Mouse (Mus musculus): ENCODE measurements around the gene Xylt1. TPM values are rescaled to one million over a fixed set of nuclear protein-coding genes. Genes with fewer than 3 reads are reported as not detected.

Xylt1 gene
- polyA plus RNA-seq, 1 experiment from 2014 or later = 1.6 TPM

GRCm38 (mm10) chr7:117389048-117389447 is 8.3 kb downstream of the Xylt1 start:
- Histone ChIP-seq H3K27me3 (replicated peaks; ENCODE audit: control insufficient read depth, insufficient read depth, low read length) (no peaks in the 10 kb centered on the region), H3K27ac (ENCODE audit: low read depth) (no peak overlapping the region), H3K9ac (ENCODE audit: low read length) (no peak overlapping the region), H3K4me3 (ENCODE audit: low read depth, low read length) (no peak overlapping the region), H3K4me1 (replicated peaks; ENCODE audit: control insufficient read depth, insufficient read depth, low read length) (0 out of 2 replicates have a peak, but pooled peaks cover 5% of the 10 kb centered on the region), H3K9me3 (ENCODE audit: control insufficient read depth, low read length) (no peaks in the 10 kb centered on the region), H3K4me2 (ENCODE audit: low read length) (no peak overlapping the region), H3K36me3 (ENCODE audit: control insufficient read depth, insufficient read depth, low read length) (no peaks in the 10 kb centered on the region)
- DNase-seq (ENCODE audit: low spot score) = no peak
- 85% methylated on average over 3 of the region's 3 CpGs for WGBS
- no peak for ATAC-seq (replicated peaks; ENCODE audit: low FRiP score, low TSS enrichment, low read depth)

DNA sequence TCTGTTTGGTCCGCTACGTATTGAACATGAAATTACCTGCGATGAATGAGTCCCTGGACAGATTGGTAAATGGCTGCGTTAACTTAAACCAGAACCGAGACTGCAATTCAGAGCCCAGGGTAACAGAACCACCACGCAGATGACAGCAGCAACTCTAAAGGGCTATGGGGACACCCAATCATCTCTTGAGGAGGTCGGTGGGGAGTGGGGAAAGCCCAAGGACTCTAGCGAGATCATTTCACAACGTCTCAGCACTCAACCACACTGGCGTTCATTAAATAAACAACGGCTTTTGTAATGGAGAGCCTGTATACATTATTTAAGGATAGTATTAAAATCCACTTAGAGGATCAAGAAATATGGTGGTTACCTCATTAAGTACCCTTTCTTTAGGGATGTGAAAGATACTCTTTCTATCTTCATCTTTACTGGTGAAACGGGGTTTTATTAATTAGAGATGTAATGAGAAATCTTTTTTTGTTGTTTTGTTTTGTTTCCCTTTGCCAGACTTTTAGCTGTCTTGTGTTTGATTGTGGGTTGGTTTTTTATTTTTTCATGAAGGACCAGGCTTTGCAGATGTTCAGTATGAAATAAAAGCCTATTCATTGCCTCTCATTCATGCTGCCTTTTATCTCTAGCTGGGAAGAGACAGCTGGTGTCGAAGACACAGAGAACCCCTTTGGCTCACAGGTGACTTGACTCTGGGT is 12.2 kb downstream of the Xylt1 start:
- ATAC-seq (replicated peaks; ENCODE audit: low FRiP score, low TSS enrichment, low read depth) (no peak), DNase-seq (ENCODE audit: low spot score) (no peak)
- 64% methylated on average over 13 of the region's 13 CpGs for WGBS
- H3K4me2 ChIP-seq (ENCODE audit: low read length) = no peak overlapping the region
- H3K27ac ChIP-seq (ENCODE audit: low read depth) = no peak overlapping the region
- no peak overlapping the region for H3K9ac ChIP-seq (ENCODE audit: low read length)
- H3K4me3 ChIP-seq (ENCODE audit: low read depth, low read length) = no peak overlapping the region
- H3K27me3 ChIP-seq (replicated peaks; ENCODE audit: control insufficient read depth, insufficient read depth, low read length) = no peaks in the 10 kb centered on the region
- H3K36me3 ChIP-seq (ENCODE audit: control insufficient read depth, insufficient read depth, low read length) = no peaks in the 10 kb centered on the region
- H3K4me1 ChIP-seq (replicated peaks; ENCODE audit: control insufficient read depth, insufficient read depth, low read length) = 0 out of 2 replicates have a peak, but pooled peaks cover 5% of the 10 kb centered on the region
- H3K9me3 ChIP-seq (ENCODE audit: control insufficient read depth, low read length) = no peaks in the 10 kb centered on the region

DNA sequence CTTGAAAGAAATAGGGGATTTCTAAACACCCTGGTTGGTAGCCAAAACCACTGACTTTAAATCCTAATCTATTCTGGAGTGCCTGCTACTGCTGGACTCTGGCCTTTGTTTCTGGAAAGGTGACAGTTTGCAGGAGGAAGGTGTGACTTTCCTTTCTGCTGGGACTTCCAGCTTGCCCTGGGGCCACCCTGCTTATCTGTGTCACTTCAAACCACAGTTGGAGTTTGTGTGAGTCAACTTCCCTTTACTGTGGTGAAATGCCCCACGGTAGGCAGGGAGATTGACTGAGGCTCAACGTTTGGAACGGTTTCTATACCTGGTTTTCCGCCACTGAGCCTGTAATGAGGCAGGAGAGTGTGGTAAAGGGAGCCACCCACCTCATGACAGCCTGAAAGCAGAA is 13.2 kb downstream of the Xylt1 start:
- Histone ChIP-seq H3K9me3 (ENCODE audit: control insufficient read depth, low read length) (no peaks in the 10 kb centered on the region), H3K27ac (ENCODE audit: low read depth) (no peak overlapping the region), H3K4me2 (ENCODE audit: low read length) (no peak overlapping the region), H3K4me1 (replicated peaks; ENCODE audit: control insufficient read depth, insufficient read depth, low read length) (0 out of 2 replicates have a peak, but pooled peaks cover 5% of the 10 kb centered on the region), H3K9ac (ENCODE audit: low read length) (no peak overlapping the region), H3K27me3 (replicated peaks; ENCODE audit: control insufficient read depth, insufficient read depth, low read length) (no peaks in the 10 kb centered on the region), H3K36me3 (ENCODE audit: control insufficient read depth, insufficient read depth, low read length) (no peaks in the 10 kb centered on the region), H3K4me3 (ENCODE audit: low read depth, low read length) (no peak overlapping the region)
- DNase-seq (ENCODE audit: low spot score) = no peak
- no peak for ATAC-seq (replicated peaks; ENCODE audit: low FRiP score, low TSS enrichment, low read depth)
- WGBS = 64% methylated on average over 4 of the region's 4 CpGs

DNA sequence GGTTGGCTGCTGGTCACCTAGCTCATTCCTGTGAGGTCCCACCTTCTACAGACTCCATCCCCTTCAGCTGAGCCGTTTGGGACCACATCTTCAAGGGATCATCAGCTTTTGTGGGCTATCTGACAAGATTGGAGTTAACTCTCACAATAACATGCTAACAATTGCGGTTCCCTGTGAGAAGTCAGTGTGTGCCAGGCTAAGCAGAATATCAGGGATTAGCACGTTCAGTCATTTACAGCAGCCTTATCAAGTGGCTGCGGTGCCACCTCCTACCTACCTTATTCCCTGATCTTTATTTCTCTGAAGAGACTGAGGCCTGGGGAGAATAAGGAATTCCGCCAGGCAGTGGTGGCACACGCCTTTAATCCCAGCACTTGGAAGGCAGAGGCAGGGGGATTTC is 13.6 kb downstream of the Xylt1 start:
- DNase-seq (ENCODE audit: low spot score) (no peak), ATAC-seq (replicated peaks; ENCODE audit: low FRiP score, low TSS enrichment, low read depth) (no peak)
- WGBS = 81% methylated on average over 6 of the region's 6 CpGs

DNA sequence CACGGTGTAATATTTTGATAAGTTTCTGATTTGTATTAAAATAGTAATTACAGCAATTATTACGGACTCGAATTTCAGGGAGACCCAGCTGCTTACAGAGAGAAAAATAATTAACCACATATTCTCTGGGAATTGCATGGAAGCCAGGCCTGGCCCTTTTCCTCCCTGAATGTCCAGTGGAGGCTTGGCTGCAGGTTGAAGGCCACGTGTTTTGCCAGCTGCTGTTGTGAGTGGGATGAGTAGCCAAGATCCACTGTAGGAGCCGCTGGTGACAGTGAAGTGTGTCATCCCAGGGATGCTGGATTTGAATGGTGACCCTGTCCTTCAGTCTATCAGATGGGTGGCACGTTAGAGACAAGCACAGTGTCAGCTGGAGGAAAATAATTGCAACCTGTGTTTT is 14.7 kb downstream of the Xylt1 start:
- Histone ChIP-seq H3K9ac (ENCODE audit: low read length) (no peak overlapping the region), H3K36me3 (ENCODE audit: control insufficient read depth, insufficient read depth, low read length) (no peaks in the 10 kb centered on the region), H3K4me1 (replicated peaks; ENCODE audit: control insufficient read depth, insufficient read depth, low read length) (0 out of 2 replicates have a peak, but pooled peaks cover 5% of the 10 kb centered on the region), H3K4me3 (ENCODE audit: low read depth, low read length) (no peak overlapping the region), H3K9me3 (ENCODE audit: control insufficient read depth, low read length) (no peaks in the 10 kb centered on the region), H3K27ac (ENCODE audit: low read depth) (no peak overlapping the region), H3K4me2 (ENCODE audit: low read length) (no peak overlapping the region), H3K27me3 (replicated peaks; ENCODE audit: control insufficient read depth, insufficient read depth, low read length) (no peaks in the 10 kb centered on the region)
- ATAC-seq (replicated peaks; ENCODE audit: low FRiP score, low TSS enrichment, low read depth) (no peak), DNase-seq (ENCODE audit: low spot score) (no peak)
- WGBS = 85% methylated on average over 6 of the region's 6 CpGs

More for the DNA sequence above, 13.6 kb downstream of the Xylt1 start:
- H3K27ac ChIP-seq (ENCODE audit: low read depth) = no peak overlapping the region
- no peak overlapping the region for H3K4me2 ChIP-seq (ENCODE audit: low read length)
- no peak overlapping the region for H3K9ac ChIP-seq (ENCODE audit: low read length)
- no peak overlapping the region for H3K4me3 ChIP-seq (ENCODE audit: low read depth, low read length)
- H3K36me3 ChIP-seq (ENCODE audit: control insufficient read depth, insufficient read depth, low read length) = no peaks in the 10 kb centered on the region
- no peaks in the 10 kb centered on the region for H3K9me3 ChIP-seq (ENCODE audit: control insufficient read depth, low read length)
- 0 out of 2 replicates have a peak, but pooled peaks cover 5% of the 10 kb centered on the region for H3K4me1 ChIP-seq (replicated peaks; ENCODE audit: control insufficient read depth, insufficient read depth, low read length)
- no peaks in the 10 kb centered on the region for H3K27me3 ChIP-seq (replicated peaks; ENCODE audit: control insufficient read depth, insufficient read depth, low read length)

GRCm38 (mm10) chr7:117397877-117398276 is 17.1 kb downstream of the Xylt1 start:
- WGBS = 95% methylated on average over 6 of the region's 6 CpGs

DNA sequence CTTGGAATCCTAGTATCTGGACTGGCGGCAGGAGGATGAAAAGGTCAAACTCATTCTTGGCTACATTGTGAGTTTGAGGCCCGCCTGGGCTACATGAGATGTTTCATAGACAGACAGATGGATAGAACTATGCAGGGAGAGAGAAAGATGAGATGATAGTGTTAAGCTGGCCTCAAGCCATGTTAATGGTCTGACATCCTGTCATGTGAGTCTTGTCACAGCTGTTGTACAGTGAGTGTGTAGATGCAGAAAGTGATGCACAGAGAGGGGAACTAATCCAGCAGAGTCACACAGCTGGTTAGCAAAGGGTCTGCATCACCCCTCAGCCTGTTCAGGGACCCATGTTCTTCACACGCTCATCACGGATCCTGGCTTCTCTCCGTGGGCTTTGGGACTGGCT is 19.2 kb downstream of the Xylt1 start:
- 83% methylated on average over 5 of the region's 5 CpGs for WGBS
- Histone ChIP-seq H3K9me3 (ENCODE audit: control insufficient read depth, low read length) (no peaks in the 10 kb centered on the region), H3K4me1 (replicated peaks; ENCODE audit: control insufficient read depth, insufficient read depth, low read length) (peaks cover 3% of the 10 kb centered on the region; the same call in 1 of the 2 replicates), H3K27me3 (replicated peaks; ENCODE audit: control insufficient read depth, insufficient read depth, low read length) (no peaks in the 10 kb centered on the region), H3K36me3 (ENCODE audit: control insufficient read depth, insufficient read depth, low read length) (no peaks in the 10 kb centered on the region), H3K4me3 (ENCODE audit: low read depth, low read length) (no peak overlapping the region), H3K4me2 (ENCODE audit: low read length) (no peak overlapping the region), H3K27ac (ENCODE audit: low read depth) (no peak overlapping the region), H3K9ac (ENCODE audit: low read length) (no peak overlapping the region)
- DNase-seq (ENCODE audit: low spot score) = no peak
- no peak for ATAC-seq (replicated peaks; ENCODE audit: low FRiP score, low TSS enrichment, low read depth)

More at GRCm38 (mm10) chr7:117397877-117398276, 17.1 kb downstream of the Xylt1 start:
- Histone ChIP-seq H3K9ac (ENCODE audit: low read length) (no peak overlapping the region), H3K27ac (ENCODE audit: low read depth) (no peak overlapping the region), H3K4me1 (replicated peaks; ENCODE audit: control insufficient read depth, insufficient read depth, low read length) (peaks cover 8% of the 10 kb centered on the region; the same call in 1 of the 2 replicates), H3K4me2 (ENCODE audit: low read length) (no peak overlapping the region), H3K4me3 (ENCODE audit: low read depth, low read length) (no peak overlapping the region), H3K9me3 (ENCODE audit: control insufficient read depth, low read length) (no peaks in the 10 kb centered on the region), H3K27me3 (replicated peaks; ENCODE audit: control insufficient read depth, insufficient read depth, low read length) (no peaks in the 10 kb centered on the region), H3K36me3 (ENCODE audit: control insufficient read depth, insufficient read depth, low read length) (no peaks in the 10 kb centered on the region)
- DNase-seq (ENCODE audit: low spot score) (no peak), ATAC-seq (replicated peaks; ENCODE audit: low FRiP score, low TSS enrichment, low read depth) (no peak)

GRCm38 (mm10) chr7:117401581-117401980 is 20.8 kb downstream of the Xylt1 start:
- Histone ChIP-seq H3K36me3 (ENCODE audit: control insufficient read depth, insufficient read depth, low read length) (no peaks in the 10 kb centered on the region), H3K27ac (ENCODE audit: low read depth) (no peak overlapping the region), H3K4me3 (ENCODE audit: low read depth, low read length) (no peak overlapping the region), H3K4me2 (ENCODE audit: low read length) (no peak overlapping the region), H3K4me1 (replicated peaks; ENCODE audit: control insufficient read depth, insufficient read depth, low read length) (peaks cover 3% of the 10 kb centered on the region; the same call in 1 of the 2 replicates), H3K9ac (ENCODE audit: low read length) (no peak overlapping the region), H3K27me3 (replicated peaks; ENCODE audit: control insufficient read depth, insufficient read depth, low read length) (no peaks in the 10 kb centered on the region), H3K9me3 (ENCODE audit: control insufficient read depth, low read length) (no peaks in the 10 kb centered on the region)
- 77% methylated on average over 4 of the region's 4 CpGs for WGBS
- ATAC-seq (replicated peaks; ENCODE audit: low FRiP score, low TSS enrichment, low read depth) (no peak), DNase-seq (ENCODE audit: low spot score) (no peak)

DNA sequence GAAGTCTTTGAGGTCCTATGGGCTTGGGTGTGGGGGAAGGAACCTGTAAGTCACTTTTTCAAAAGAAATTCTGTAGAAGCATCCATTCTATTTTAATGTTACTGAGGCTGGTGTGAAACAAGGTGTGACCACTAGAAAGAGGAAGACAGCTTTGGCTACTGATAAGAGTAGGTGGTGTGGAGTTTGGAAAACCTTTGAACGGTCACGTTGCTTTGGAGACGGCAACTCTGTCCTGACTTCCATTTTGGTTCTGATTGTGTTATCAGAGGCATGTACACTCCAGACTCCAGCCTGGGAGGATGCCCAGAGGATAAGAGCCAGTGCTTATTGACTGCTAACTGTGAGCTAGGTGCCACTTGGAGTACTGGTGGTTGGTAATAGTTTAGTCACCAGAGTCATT is 25.6 kb downstream of the Xylt1 start:
- Histone ChIP-seq H3K9ac (ENCODE audit: low read length) (no peak overlapping the region), H3K27ac (ENCODE audit: low read depth) (no peak overlapping the region), H3K4me2 (ENCODE audit: low read length) (no peak overlapping the region), H3K27me3 (replicated peaks; ENCODE audit: control insufficient read depth, insufficient read depth, low read length) (no peaks in the 10 kb centered on the region), H3K4me3 (ENCODE audit: low read depth, low read length) (no peak overlapping the region), H3K9me3 (ENCODE audit: control insufficient read depth, low read length) (no peaks in the 10 kb centered on the region), H3K36me3 (ENCODE audit: control insufficient read depth, insufficient read depth, low read length) (no peaks in the 10 kb centered on the region), H3K4me1 (replicated peaks; ENCODE audit: control insufficient read depth, insufficient read depth, low read length) (0 out of 2 replicates have a peak, but pooled peaks cover 3% of the 10 kb centered on the region)
- ATAC-seq (replicated peaks; ENCODE audit: low FRiP score, low TSS enrichment, low read depth) (no peak), DNase-seq (ENCODE audit: low spot score) (no peak)
- whole genome bisulfite sequencing = 80% methylated on average over 3 of the region's 3 CpGs
